Mouse (Mus musculus) adrenal gland, postnatal 10 days (tissue): ENCODE results near the gene Gm20708. TPM values are rescaled to one million over a fixed set of nuclear protein-coding genes. Genes with fewer than 3 reads are reported as not detected.
"Not testable (repeated sequence)": the region's sequence is repeated elsewhere in the genome, so short reads cannot be mapped to it uniquely, and the experiment has no call there.

ENCODE experiments used
- DNase-seq: peaks from one replicate; pipeline ENCODE4 v3.0.0; 2021; ENCODE audit warnings: mixed read lengths
- total RNA-seq, 2 experiments: library from RNA; stranded (reverse); gene quantifications; 2 replicates each; pipeline ENCODE4 v1.2.3; 2021

Gene Gm20708
- total RNA-seq, 2 experiments from 2014 or later, result 0.57 to 0.58 TPM

DNA sequence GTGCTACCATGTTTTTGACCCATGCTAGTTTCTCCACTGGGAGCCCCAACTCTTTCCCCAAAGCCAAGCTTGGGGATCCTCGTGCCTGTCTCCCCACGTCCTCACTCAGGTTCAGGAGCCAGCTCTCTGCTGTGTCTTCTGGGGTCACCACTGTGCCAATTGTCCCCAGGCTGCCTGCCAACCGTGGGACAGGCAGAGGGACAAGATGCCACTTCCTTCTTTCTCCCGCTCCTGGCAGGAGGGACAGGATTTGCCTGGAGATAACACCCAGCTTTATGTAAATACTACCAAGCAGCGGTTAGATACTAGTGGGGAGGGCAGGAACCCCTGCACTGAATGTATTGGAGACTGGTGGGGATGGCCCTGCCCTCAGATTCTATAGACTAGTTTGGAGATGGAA is 4.4 kb downstream of the Gm20708 start:
- no peak for DNase-seq

DNA sequence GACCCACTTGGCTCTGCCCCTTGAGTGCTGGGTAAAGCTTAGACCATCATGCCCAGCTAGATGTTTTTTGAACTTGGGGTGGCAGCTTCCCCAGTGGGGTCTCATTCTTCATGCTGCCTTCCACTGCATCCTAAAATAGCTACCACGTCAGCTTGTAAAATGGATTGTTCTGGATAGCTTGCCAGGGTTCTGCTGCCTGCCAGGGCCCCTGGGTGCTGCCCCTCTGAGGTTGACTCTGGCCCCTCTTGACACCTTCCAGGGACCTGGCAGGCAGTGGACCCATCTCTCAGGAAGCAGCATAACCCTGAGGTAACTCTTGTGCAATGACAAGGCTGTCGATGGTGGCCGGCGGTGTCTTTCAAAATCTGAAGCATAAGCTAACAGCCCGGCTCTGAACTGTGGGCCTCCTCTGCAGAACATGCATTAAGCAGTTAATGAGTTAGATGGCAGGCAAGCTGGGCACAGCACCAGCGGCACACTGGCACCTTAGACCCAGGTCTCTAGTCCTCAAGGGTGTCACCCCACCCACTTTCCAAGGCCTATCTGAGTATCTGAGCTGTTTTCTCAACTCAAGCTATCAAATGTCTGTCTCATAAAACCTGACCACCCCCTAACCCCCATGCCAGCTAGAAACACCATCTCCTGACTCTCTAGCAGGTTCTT is 5.4 kb downstream of the Gm20708 start:
- DNase-seq, result no peak

DNA sequence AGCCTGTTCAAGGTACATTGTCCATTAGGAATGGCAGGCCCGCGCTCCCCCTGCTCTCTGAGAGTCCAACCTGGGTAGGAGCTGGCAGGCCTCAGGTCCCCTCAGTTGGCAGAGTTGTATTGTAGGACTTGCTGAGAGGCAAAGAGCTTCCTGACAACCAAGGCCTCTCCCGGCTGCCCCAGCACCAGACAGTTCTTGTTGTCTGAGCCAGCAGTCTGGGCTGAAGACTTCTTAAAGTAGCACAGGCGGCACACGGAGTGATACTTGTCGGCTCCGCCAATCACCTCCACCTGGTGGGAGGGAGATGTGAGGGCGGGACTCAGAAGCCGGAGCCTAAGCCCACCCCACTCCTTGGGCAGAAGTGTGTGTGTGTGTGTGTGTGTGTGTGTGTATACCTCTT is 6.4 kb downstream of the Gm20708 start:
- not testable (repeated sequence) for DNase-seq

DNA sequence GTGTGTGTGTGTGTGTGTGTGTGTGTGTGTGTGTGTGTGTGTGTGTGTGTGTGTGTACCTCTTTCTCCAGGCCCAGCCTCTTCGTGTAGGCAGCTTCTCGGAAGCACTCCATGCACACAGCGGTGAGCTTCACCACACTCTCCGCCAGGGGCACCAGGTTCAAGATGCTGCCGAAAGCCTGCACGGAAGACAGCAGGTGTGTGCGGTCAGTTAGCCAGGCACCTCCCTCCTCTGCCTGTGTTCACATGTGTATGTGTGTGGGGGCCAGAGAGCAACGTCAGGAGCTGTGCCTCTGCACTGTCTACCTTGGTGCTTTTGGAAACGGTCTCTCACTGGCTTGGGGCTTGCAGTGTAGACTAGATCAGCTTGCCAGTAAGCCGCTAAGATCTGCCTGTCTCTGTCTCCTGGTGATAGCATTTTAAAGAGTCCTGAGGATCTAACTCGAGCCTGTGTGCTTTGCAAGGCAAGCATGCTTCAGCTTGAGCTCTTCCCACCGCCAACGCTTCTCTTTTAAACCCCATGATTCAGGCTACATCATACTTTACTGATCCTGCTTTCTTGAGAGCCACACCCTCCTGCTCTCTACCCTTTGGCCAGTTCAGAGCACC is 7.0 kb downstream of the Gm20708 start:
- no peak for DNase-seq

DNA sequence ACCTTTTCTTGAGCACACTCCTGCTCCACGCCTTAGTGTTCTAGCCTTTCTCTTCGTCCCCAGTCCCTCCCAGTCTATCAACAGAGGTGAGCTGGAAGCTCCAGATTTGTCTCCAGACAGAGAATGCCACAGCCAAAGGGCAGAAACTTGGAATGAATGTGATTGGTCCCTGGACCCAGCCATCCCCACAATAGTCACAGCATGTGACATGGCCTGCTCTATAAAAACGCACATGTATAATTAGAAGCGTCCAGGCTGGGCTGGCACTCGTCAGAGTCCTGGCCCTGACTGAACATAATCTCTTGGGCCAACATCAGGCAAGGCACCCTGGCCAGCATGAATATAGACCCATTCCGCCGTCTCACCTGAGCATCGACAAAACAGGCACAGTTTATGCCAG is 9.6 kb downstream of the Gm20708 start:
- no peak for DNase-seq

DNA sequence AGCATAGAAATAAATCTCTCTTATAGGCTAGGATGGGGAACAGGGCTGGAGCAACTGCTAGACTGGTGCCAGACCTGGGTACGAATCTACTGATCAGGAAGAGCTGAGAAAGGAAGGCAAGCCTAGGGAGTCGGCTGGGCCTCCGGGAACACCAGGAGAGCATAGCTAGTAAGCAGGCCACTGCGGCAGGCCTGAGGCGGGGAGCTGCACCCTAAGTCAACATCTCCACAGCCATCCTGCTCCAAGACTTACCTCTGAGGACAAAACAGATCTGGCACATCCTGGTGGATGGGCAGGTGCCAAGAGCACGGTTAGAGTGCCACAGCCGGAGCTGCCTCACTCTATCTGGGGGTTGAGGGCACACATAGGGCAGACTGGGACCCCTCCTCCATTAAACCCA is 10.7 kb downstream of the Gm20708 start:
- no peak for DNase-seq

DNA sequence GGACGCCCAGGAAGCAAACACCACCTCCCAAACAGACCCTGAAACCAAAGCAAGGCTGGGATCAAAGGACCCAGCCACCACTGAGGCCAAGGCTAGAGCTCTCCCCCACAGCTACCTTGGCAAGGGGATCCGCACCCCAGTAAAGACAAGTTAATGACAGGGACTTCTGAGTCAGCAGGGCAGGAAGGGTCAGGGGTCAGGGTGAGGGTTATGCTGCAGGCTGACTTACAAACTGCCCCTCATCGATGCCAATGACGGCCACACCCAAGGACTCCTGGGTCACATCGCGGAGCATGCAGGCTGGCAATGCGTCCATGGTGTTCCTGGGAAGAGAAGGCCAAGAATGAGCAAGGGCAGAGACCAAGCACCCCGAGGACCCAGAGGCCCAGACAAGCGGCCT is 12.4 kb downstream of the Gm20708 start:
- DNase-seq, result peak; percentile 38

DNA sequence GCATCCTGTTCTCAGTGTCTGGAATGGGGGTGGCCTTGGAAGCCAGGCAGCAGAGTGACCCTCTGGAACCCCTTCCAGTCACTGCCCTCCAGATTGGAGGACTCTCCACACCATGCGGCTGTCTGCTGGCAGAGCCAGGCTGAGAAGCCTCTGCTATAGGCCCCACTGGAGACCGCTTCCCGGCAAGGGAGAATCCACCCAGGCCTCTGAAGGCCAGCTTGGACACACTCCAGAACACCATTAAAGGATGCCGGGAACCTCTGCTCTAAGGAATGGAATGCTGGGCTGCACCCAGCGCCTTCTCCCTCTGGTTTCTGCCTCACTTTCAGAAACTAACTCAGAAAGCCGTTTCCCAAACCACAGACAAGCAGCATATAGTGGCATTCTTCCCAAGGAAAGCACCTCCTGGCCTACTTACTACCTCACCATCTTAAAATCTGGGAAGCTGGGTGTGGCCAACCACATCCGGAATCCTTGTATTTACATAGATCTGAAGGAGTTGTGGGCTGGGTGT is 13.3 kb downstream of the Gm20708 start:
- no peak for DNase-seq

DNA sequence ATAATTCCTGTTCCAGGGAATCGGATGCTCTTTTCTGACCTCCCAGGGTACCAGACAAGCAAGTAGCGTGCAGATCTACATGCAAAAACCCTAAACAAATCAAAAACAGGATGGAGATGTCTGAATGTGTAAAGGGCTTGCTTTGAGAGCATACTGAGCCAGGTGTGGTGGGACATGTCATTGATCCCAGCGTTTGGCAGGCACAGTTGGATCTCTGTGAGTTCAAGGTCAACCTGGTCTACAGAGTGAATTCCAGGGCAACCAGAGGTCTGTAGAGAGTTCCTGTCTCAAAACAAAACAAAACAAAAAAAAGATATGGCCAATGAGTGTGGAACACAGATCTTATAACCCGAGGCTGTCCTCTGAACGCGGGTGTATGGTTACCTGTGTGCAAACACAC is 13.9 kb downstream of the Gm20708 start:
- DNase-seq, result no peak

DNA sequence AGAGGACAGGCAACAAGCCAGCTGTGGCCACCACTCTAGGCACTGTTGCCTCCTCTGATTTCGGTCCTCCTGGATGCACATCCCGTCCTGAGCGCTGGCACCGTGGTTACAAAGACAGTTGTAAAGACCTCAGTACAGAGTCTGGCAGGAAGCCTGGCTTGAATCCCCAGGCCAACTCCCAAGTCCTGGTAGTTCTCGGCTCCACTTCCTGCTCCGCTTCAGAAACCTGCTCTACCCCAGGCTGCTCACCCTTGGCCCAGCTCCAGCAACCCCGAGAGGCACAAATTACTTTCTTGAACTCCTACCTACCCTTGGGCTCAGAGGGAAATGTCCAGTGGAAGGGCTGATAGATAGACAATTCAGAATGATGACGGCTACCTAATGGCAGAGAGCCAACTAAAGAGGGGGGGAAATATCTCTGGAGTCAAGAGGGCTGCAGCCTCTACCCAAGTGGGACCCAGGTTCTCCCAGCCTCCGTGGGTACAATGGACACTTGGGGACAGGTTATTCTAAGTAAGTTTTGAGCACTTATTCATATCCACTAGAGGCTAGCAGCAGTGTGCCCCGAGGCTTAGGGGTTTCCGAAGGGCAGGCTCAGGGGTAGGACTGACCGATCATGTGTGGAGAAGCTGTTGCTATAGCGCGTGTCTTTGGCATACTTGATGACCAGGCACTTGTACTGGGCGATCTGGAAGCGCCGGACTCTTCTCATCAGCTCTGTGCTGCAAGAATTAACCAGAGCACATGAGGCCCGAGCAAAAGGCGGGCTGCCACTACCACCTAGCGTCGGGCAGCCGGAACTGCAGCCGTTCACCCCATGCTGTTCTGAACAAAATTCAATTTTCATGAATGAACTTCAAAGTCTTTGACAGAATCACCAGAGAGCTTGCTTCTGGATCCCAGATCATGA is 14.8 kb downstream of the Gm20708 start:
- DNase-seq, result peak; percentile 87

DNA sequence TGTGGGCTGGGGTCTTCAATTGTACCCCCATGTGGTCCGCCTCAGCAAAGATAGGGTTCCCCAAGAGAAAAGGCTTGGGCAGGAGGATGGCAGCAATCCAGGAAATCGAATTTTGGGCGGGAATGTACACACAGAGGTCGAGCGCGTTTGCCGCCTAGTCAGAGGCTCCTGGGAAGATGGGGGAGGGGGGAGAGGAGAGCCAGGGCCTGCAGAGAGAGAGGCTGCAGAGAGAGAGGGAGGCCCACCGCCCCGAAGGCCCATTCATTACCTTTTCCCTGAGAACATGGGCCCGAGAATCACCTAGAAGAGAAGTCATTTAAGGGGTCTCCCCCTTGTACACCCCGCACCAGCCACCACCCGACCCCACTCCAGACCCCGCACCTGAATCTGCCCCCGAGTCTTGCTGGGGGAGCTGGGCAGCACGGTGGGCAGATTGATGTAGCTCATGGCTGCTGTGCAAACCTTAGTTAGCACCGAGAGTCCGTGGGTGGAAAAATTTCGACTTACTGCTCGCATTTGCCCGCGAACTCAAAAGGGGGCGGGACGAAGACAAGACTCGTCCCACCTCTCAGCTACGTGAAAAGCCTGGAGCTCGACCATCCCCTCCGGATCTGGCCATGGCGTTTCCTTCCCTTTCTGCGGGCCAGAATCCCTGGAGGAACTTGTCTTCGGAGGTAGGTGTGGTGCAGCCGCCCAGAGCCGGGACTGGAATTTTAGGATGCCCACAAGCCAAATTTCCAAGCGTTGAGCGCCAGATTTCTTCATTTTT is 16.0 kb downstream of the Gm20708 start, which contains the start of the genes Afmid and Tk1:
Gene Afmid (plus strand): TSS at position 592 of the 769 bp plus-strand sequence.
Gene Tk1 (minus strand): TSS at position 760 of the 769 bp plus-strand sequence.
- DNase-seq, result peak; percentile 80

DNA sequence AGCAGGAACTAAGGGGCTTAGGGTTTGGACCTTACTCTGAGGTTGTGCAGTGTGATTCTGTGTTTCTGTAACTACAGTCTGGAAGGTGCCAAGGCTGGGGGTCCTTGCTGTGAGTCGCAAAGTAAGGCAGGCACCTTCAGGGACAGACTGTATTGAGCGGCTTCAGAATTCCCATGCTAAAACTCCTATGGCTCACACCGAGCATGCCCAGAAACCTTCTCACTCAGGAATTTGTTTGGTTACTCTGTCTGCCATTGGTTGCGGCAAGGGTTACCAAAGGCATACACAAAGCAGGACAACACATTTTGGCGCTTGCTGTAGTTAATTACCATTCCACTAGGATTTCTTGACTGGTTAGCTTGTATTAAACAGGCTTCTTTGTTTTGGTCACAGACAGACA is 16.7 kb downstream of the Gm20708 start:
- peak; percentile 40 for DNase-seq

DNA sequence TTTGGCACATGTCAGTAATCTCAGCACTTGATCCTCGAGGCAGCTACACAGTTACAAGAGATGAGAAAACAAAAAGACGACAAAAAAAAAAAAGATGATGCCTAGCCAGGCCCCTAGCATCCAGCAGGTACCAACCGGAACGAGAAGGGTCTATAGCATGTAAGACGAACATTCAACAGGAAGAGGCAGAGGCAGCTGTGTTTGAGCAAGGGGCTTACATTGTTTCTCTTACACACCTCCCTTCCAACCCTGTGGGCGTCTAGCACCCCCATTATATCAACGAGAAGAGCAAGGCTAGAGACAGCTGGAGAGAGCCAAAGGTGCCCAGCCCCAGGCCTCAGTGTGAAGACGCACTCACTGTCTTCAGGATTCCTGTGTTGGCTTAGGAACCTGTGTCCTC is 17.4 kb downstream of the Gm20708 start:
- no peak for DNase-seq

DNA sequence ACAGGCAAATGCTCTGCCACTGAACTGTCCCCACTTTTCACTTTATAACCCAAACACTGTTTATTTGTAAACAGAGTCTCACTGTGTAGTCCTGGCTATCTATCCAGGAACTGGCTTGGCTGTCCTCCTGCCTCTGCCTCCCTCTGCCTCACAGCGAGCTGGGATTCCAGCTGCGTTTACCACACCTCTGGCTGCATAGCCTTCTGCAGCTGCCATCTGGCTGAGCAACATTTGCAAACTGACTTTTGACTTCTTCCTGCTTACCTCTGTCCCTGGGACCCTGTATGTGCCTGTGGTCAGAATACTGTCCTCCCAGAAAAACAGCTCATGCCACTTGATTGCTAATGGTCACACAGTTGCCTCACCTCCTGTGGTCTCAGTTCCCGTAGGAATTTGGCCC is 17.9 kb downstream of the Gm20708 start:
- DNase-seq, result no peak

DNA sequence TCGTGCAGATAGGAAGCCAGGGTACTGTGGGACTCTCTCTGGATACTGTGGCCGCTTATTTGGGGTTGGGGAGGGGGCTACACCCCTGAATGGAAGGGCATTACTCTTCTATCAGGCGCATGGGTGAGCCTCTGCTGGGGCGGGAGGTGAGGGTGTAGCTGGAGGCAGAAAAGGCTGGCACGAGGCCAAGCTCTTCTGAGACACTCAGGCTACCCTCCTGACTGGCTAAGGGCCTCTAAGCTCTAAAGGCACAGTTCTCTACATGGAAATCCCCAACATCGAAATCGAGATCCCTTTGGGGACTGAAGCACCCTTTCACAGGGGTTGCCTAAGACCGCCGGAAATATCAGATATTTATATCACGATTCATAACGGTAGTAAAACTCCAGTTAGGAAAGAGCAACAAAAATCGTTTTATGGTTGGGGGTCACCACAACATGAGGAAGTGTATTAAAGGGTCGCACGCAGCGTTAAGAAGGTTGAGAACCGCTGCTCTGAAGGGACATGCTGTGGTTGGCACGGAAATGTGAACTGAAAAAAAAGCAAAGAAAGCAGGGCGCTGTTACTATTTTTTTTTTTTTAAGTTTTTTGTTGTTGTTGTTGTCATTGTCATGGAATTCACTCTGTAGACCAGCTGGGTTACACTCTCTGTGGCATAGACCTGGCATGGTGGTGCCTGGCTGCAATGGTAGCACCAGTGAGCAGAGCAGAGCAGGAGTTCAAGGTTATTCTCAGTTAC is 18.9 kb downstream of the Gm20708 start:
- DNase-seq, result peak; percentile 59

DNA sequence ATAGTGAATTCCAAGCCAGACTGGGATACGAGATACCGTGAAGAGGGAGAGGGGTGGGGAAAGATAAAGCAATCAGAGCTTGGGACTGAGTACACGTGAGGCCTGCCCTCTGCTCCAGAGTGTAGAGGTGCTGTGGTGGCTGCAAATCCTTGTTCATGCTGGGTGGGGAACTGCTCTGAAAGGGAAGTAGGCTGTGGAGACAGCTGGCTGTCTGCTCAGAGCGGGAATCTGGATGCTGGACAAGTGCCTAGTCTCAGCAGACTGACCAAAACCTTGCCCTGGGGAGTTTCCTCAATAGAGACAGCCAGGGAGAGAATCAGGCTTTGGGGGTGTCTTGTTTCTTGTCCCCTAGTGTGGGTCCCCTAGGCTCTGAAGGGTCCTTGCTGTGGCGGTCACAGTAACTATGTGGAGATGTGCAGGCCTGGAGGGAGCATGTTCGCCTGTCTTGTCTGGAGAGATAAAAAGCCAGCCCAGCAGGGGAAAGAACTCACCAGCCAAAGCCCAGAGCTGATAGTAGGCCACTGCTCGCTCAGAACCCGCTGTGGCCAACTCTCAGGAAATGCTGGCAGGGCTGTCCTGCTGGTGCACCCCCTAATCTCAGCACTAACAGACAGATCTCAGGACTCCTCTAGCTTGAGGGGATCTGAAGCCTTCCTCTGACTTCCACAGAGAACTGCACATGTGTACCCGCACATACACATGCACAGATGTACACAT is 19.6 kb downstream of the Gm20708 start:
- DNase-seq, result peak; percentile 62

DNA sequence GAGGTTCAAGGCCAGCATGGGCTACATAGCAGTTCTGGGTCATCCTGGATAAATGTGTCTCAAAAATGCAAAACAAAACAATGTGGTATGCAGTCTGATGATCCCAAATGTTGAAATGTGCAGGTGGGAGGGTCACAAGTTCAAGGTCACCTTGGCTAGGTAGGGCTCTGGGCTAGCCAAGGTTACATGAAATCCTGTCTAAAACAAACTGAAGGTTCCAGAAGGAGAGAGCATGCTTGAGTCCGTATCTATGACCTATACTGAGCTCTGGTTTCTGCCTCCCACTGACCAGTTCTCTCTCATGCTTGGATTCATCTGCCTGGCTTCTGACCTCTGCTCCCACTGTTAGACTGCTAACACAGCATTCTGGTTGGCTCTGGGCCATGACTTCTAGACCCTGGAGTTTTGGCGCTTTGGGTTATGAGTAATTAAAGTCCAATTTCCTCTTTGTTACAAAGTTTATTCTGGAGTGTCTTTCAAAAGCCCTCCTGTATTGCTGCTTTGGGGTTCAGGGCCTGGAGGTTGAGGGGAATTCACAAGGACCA is 20.3 kb downstream of the Gm20708 start:
- peak; percentile 67 for DNase-seq

DNA sequence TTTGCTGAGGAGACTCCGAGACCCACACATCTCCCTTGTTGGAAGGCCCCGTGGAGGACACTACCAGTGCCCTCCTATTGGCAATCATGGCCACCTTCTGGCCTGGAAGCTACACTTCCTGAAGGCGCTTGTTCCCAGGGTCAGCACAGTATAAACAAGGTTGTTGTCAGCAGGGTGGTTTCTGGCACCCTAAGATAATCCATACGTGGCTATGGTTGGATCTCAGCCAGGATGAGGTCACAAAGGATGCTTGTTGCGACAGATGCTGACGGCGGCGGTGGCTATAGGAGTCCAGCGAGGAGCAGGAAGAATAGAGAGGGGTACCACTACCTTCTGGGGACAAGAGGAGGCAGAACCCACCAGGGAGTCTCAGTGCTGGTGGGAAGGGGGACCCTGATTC is 20.9 kb downstream of the Gm20708 start:
- no peak for DNase-seq

DNA sequence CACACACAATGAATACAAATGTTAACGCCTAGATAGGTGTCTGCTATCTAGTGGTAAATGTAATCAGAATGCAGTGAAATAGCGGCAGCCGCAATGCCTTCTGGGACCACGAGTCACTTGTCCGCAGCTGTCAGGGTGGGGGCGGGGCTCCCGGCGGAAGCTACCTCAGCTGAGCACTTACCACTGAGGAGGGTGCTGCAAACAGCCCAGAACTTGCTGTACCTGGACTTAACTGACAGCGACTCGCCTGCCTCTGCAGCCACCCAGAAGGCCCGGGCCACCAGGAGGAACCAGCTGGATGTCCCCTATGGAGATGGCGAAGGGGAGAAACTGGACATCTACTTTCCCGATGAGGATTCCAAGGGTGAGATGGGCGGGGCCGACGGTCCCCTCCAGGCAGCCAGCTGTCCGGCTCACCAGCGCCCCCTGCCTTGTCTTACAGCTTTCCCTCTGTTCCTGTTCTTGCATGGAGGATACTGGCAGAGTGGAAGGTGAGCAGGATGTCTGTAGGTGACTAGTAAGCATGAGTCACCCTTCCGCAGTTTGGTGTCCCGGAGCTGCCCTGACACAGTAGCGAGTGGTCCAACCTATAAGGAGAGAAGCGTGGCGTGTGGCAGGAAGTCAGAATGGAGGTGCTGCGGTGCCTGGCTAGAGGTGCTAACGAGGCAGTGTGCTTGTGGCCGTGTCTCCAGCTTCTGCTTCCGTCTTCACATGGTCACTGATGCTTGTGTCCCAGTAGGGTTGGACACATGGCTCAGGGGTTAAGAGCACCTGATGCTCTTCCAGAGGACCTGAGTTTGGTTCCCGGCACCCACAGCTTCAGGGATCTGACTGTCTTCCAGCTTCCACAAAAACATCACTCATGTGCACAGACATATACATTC is 22.9 kb downstream of the Gm20708 start:
- DNase-seq, result peak; percentile 78
